Mouse (Mus musculus): Measurements from ENCODE around the gene Vmn2r116.

- TF ChIP-seq EP300 (IDR thresholded peaks at IDR 0.05; ENCODE audit: insufficient read depth, low read depth, low read length) (no peak), POLR2A (IDR thresholded peaks at IDR 0.05; ENCODE audit: insufficient read depth, low read length) (no peak), CTCF (IDR thresholded peaks at IDR 0.05; ENCODE audit: low read depth, low read length) (no peak)
Measured at GRCm38 (mm10) chr17:23433150-23433679, 48.8 kb downstream of the Vmn2r116 start.

Measured in ES-Bruce4 (cell line).